Mouse (Mus musculus): ENCODE data around the gene Traip.

- TF ChIP-seq CTCF (conservative IDR thresholded peaks at IDR 0.05; ENCODE audit: insufficient read depth, insufficient read length, low read depth, low read length) (no peak), POLR2A (IDR thresholded peaks at IDR 0.05; ENCODE audit: low read depth, low read length) (no peak)
Observed at GRCm38 (mm10) chr9:107927749-107928148, 22.2 kb upstream of the Traip start.

Data from kidney, adult 2 months (tissue).